ENCODE assay signal across 26 mouse cellular contexts in genomic region chr4:85385241-85385640, GRCm38 (mm10).
DNase-seq lines count a peak whose midpoint lies in the region; ATAC-seq lines count a peak whose summit lies in the region.
"Had no signal": no experiment of that assay in that cellular context is flagged by ENCODE, and none has a peak within 500 bp of the region (broad histone marks: within the 10 kb centered on the region; RNA-seq: fewer than 3 reads in every experiment).

No protein-coding gene starts in this region.

- H3K36me3 ChIP-seq in intestine, embryonic 16.5 days (ENCODE audit: control insufficient read depth, insufficient read depth, low read length) = no peaks in the 10 kb centered on the region
- H3K36me3 ChIP-seq: embryonic facial prominence, embryonic 13.5 days; embryonic facial prominence, embryonic 15.5 days; forebrain, embryonic 15.5 days; G1E had no signal

- ATAC-seq in intestine, embryonic 16.5 days = peak; percentile 93
- ATAC-seq: activated CD4-positive, CD25-positive, alpha-beta regulatory T cell, adult 4 months; CD4-positive, CD25-positive, alpha-beta regulatory T cell, adult 4 months; forebrain, embryonic 13.5 days; forebrain, embryonic 15.5 days; Patski had no signal

- no peaks in the 10 kb centered on the region for H3K27me3 ChIP-seq in intestine, embryonic 16.5 days (replicated peaks; ENCODE audit: control insufficient read depth, insufficient read depth, low read length)
- H3K27me3 ChIP-seq: CH12.LX; embryonic facial prominence, embryonic 13.5 days; embryonic facial prominence, embryonic 15.5 days; forebrain, embryonic 13.5 days; forebrain, embryonic 15.5 days had no signal

- H3K27ac ChIP-seq in intestine, embryonic 16.5 days (ENCODE audit: low read length) = no peak overlapping the region
- H3K27ac ChIP-seq: embryonic facial prominence, embryonic 13.5 days; embryonic facial prominence, embryonic 15.5 days; forebrain, embryonic 13.5 days; forebrain, embryonic 15.5 days had no signal

- H3K9me3 ChIP-seq in intestine, embryonic 16.5 days (ENCODE audit: control insufficient read depth, low read length) = no peaks in the 10 kb centered on the region
- H3K9me3 ChIP-seq: embryonic facial prominence, embryonic 13.5 days; embryonic facial prominence, embryonic 15.5 days; forebrain, embryonic 13.5 days; forebrain, embryonic 15.5 days had no signal

- DNase-seq in heart, adult 11 months = peak; percentile 54
- no peak for DNase-seq in heart, postnatal 25 days (ENCODE audit: low spot score)
- peak; percentile 63 for DNase-seq in large intestine, adult 2 months (ENCODE audit: low read depth, low spot score)
- no peak for DNase-seq in urinary bladder, postnatal 25 days (ENCODE audit: low spot score)
- no peak for DNase-seq in cerebellum, adult 11-12 months
- no peak for DNase-seq in urinary bladder, adult 18-20 months (ENCODE audit: low spot score in 2 of 2)
- DNase-seq: adrenal gland, adult 8-10 months; adrenal gland, postnatal 14 days; adrenal gland, postnatal 36 days; B cell, adult 2 months; cerebellum, adult 18-20 months; cerebellum, adult 8-10 months; cerebellum, postnatal 14 days; cerebellum, postnatal 36 days; embryo, embryonic 11 days had no signal

- no peak overlapping the region for H3K4me3 ChIP-seq in intestine, embryonic 16.5 days (ENCODE audit: low read length)
- H3K4me3 ChIP-seq: embryonic facial prominence, embryonic 13.5 days; embryonic facial prominence, embryonic 15.5 days; erythroblast, embryonic 14.5 days; forebrain, embryonic 13.5 days; forebrain, embryonic 15.5 days had no signal

- no peaks in the 10 kb centered on the region for H3K4me1 ChIP-seq in intestine, embryonic 16.5 days (ENCODE audit: control insufficient read depth, insufficient read depth, low read length)
- H3K4me1 ChIP-seq: embryonic facial prominence, embryonic 13.5 days; embryonic facial prominence, embryonic 15.5 days; forebrain, embryonic 13.5 days; forebrain, embryonic 15.5 days had no signal

- WGBS in intestine, embryonic 16.5 days = 66% methylated on average over 5 of the region's 5 CpGs
- 33% methylated on average over 5 of the region's 5 CpGs for WGBS in large intestine, adult 2 months

- intact Hi-C loops in heart, postnatal 25 days (cut with DNase I) = no loop called here

- no peak overlapping the region for H3K4me2 ChIP-seq in intestine, embryonic 16.5 days (ENCODE audit: low read depth, low read length)
- H3K4me2 ChIP-seq: embryonic facial prominence, embryonic 13.5 days; embryonic facial prominence, embryonic 15.5 days; forebrain, embryonic 13.5 days; forebrain, embryonic 15.5 days had no signal

- no peak overlapping the region for H3K9ac ChIP-seq in intestine, embryonic 16.5 days (ENCODE audit: low read depth, low read length)
- H3K9ac ChIP-seq: embryonic facial prominence, embryonic 13.5 days; embryonic facial prominence, embryonic 15.5 days; forebrain, embryonic 13.5 days; forebrain, embryonic 15.5 days had no signal

Comparison
In these comparisons a context has a peak if more than half of its experiments do, and no peak if none do; other contexts are left out.
1. DNase-seq: peak in heart, adult 11 months (single experiment) and large intestine, adult 2 months (single experiment); none in heart, postnatal 25 days (single experiment), urinary bladder, postnatal 25 days (single experiment), cerebellum, adult 11-12 months (single experiment) and urinary bladder, adult 18-20 months (0 of 2).